Mouse (Mus musculus): ENCODE data around the gene Col5a2.
"Not testable (repeated sequence)": the region's sequence is repeated elsewhere in the genome, so short reads cannot be mapped to it uniquely, and the experiment has no call there.

Col5a2 gene

GRCm38 (mm10) chr1:45502865-45503332 lies at the start of gene Col5a2:
Gene Col5a2 (minus strand): TSS chr1:45503282.
- DNase-seq (ENCODE audit: extremely low read depth, low read depth, low spot score): no peak

- DNase-seq (ENCODE audit: extremely low read depth, low read depth, low spot score): no peak
These were observed 47.4 kb upstream of the Col5a2 start for GRCm38 (mm10) chr1:45550531-45550930.

- no peak for DNase-seq (ENCODE audit: extremely low read depth, low read depth, low spot score)
These were observed 38.8 kb upstream of the Col5a2 start for GRCm38 (mm10) chr1:45541888-45542287.

- no peak for DNase-seq (ENCODE audit: extremely low read depth, low read depth, low spot score)
These were observed 38.1 kb upstream of the Col5a2 start for GRCm38 (mm10) chr1:45541161-45541560.

- DNase-seq (ENCODE audit: extremely low read depth, low read depth, low spot score): no peak
These were observed 28.4 kb upstream of the Col5a2 start for GRCm38 (mm10) chr1:45531486-45531885.

- not testable (repeated sequence) for DNase-seq (ENCODE audit: extremely low read depth, low read depth, low spot score)
These were observed 24.4 kb upstream of the Col5a2 start for GRCm38 (mm10) chr1:45527476-45527875.

GRCm38 (mm10) chr1:45523601-45524000 lies 20.5 kb upstream of the Col5a2 start:
- DNase-seq (ENCODE audit: extremely low read depth, low read depth, low spot score): no peak

- DNase-seq (ENCODE audit: extremely low read depth, low read depth, low spot score): no peak
These were observed 18.4 kb upstream of the Col5a2 start for GRCm38 (mm10) chr1:45521486-45521885.

GRCm38 (mm10) chr1:45502241-45502741 lies 791 bp downstream of the Col5a2 start:
- DNase-seq (ENCODE audit: extremely low read depth, low read depth, low spot score): no peak

GRCm38 (mm10) chr1:45501437-45501836 lies 1.6 kb downstream of the Col5a2 start:
- no peak for DNase-seq (ENCODE audit: extremely low read depth, low read depth, low spot score)

GRCm38 (mm10) chr1:45500456-45500855 lies 2.6 kb downstream of the Col5a2 start:
- DNase-seq (ENCODE audit: extremely low read depth, low read depth, low spot score): no peak

- no peak for DNase-seq (ENCODE audit: extremely low read depth, low read depth, low spot score)
These were observed 8.1 kb downstream of the Col5a2 start for GRCm38 (mm10) chr1:45495025-45495424.

GRCm38 (mm10) chr1:45492130-45492723 lies 10.9 kb downstream of the Col5a2 start:
- no peak for DNase-seq (ENCODE audit: extremely low read depth, low read depth, low spot score)

GRCm38 (mm10) chr1:45490451-45490850 lies 12.6 kb downstream of the Col5a2 start:
- DNase-seq (ENCODE audit: extremely low read depth, low read depth, low spot score): no peak

GRCm38 (mm10) chr1:45488291-45488690 lies 14.8 kb downstream of the Col5a2 start:
- DNase-seq (ENCODE audit: extremely low read depth, low read depth, low spot score): no peak

- no peak for DNase-seq (ENCODE audit: extremely low read depth, low read depth, low spot score)
These were observed 20.1 kb downstream of the Col5a2 start for GRCm38 (mm10) chr1:45483001-45483400.

GRCm38 (mm10) chr1:45481876-45482275 lies 21.2 kb downstream of the Col5a2 start:
- DNase-seq (ENCODE audit: extremely low read depth, low read depth, low spot score): no peak

GRCm38 (mm10) chr1:45479087-45479486 lies 24.0 kb downstream of the Col5a2 start:
- DNase-seq (ENCODE audit: extremely low read depth, low read depth, low spot score): no peak

GRCm38 (mm10) chr1:45472751-45473150 lies 30.3 kb downstream of the Col5a2 start:
- no peak for DNase-seq (ENCODE audit: extremely low read depth, low read depth, low spot score)

- no peak for DNase-seq (ENCODE audit: extremely low read depth, low read depth, low spot score)
These were observed 42.3 kb downstream of the Col5a2 start for GRCm38 (mm10) chr1:45460767-45461166.

- DNase-seq (ENCODE audit: extremely low read depth, low read depth, low spot score): no peak
These were observed 47.3 kb downstream of the Col5a2 start for GRCm38 (mm10) chr1:45455763-45456162.

GRCm38 (mm10) chr1:45448856-45449255 lies 54.2 kb downstream of the Col5a2 start:
- DNase-seq (ENCODE audit: extremely low read depth, low read depth, low spot score): no peak

- peak; percentile 28 for DNase-seq (ENCODE audit: extremely low read depth, low read depth, low spot score)
These were observed 71.2 kb downstream of the Col5a2 start for GRCm38 (mm10) chr1:45431922-45432321.

All from fat pad, adult 2 months (tissue).